Mouse (Mus musculus) right cerebral cortex, adult 18-20 months (tissue): ENCODE results near the gene Slamf8.

Experiments used
- DNase-seq: peaks from one replicate; pipeline ENCODE4 v3.0.0; 2022; ENCODE audit warnings: mixed read lengths

Gene Slamf8

GRCm38 (mm10) chr1:172593321-172593720, 3.0 kb upstream of the Slamf8 start:
- no peak for DNase-seq

GRCm38 (mm10) chr1:172585612-172586567, 4.5 kb downstream of the Slamf8 start:
- DNase-seq: no peak

GRCm38 (mm10) chr1:172585026-172585425, 5.3 kb downstream of the Slamf8 start:
- DNase-seq: no peak

DNA sequence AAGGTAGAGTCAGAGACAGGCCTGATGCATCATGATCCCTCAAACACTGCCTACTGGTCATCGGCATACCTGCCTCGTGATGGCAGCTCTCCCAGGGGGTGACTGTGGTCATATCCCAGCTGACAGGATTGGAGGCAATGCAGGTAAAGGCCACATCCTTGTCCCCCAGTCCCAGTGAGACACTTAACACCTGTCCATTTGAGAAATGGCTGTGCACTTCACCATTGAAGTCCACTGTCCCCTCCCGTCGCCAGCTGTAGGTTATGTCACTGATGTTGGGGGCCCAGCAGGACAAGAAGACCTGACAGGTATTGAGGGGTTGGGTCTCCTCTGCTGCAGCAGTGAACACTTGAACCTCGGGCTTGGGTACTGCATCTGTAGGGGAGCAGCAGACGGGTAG, 6.1 kb downstream of the Slamf8 start:
- no peak for DNase-seq

- no peak for DNase-seq
Observed at GRCm38 (mm10) chr1:172582436-172582835, 7.9 kb downstream of the Slamf8 start.

GRCm38 (mm10) chr1:172580116-172580515, 10.3 kb downstream of the Slamf8 start:
- DNase-seq: no peak

- no peak for DNase-seq
Observed at GRCm38 (mm10) chr1:172567758-172568157, 22.6 kb downstream of the Slamf8 start.

DNA sequence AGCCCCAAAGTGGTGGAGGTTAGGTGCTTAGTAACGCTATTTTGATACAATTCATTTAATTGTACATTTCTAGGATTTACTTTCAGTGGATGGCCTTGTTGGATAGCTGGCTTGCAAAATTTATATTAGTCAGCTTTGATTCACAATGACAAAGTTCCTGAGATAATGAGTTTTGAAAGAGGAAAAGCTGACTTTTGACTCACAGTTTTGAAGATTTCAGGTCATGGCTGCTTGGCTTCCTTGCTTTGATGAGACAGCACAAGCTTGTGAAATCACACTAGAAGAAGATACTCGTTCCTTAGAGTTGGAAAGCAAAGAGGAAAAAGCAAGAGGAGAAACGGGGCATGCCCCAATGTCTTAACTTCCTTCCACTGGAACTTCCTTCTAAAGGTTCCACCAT, 24.2 kb downstream of the Slamf8 start:
- DNase-seq: no peak

DNA sequence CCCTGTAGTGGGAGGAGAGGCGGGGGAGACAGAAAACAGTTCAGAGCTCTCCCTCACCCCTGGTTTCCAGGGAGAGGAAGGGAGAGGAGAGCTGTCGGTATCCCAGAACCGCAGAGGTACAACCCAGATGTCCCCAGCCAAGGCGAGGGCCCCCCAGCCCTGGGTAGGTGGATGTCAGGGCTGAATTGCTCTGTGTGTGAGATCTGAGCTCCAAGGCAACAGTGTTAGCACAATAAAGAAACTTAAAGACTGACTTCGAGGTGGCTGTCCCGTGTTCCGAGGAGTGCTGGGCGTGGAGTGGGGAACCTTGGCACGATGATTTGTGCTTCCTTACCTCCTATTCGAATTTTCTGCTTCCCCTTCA, 26.9 kb downstream of the Slamf8 start:
- DNase-seq: no peak

- peak; percentile 67 for DNase-seq
Observed at GRCm38 (mm10) chr1:172562641-172563464, 27.5 kb downstream of the Slamf8 start.

GRCm38 (mm10) chr1:172555638-172556037, 34.7 kb downstream of the Slamf8 start, which contains the start of gene Vsig8:
Gene Vsig8 (plus strand): TSS chr1:172555938.
- DNase-seq: no peak

DNA sequence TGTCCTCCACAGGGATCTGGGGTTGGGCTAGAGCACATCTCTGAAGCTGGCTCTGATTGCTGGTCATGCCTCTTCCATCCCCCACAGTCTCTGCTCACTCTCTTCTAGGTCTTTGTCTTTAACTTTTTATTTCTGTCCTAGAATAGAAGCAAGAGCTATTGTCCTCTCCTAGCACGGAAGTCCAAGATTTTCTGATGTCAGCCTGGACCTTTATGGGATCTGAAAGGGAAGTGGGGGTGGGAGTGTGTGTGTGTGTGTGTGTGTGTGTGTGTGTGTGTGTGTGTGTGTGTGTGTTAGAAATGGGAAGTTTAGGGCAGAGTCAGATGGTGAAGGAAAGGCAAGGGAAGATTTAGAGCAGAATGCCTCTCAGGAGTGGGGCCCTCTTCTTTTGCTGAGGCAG, 37.7 kb downstream of the Slamf8 start:
- no peak for DNase-seq

DNA sequence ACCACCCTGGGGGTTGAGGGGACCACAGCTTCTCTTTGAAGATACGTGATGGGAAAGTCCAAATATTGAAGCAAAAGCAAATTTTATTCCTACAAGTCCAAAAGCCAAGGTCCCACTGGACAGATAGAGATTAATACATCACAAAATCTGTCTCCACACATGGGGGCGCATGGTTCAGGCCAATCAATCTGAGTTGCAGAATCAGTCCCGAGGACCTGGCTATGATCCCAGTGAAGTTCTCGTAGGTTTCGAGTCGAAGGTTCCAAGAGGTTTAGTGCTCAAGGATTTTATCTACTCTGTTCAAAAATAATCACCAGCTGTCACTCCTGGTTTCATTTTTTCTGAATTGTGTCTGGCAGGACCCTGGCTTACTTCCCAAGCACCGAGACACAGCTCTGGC, 39.4 kb downstream of the Slamf8 start:
- no peak for DNase-seq

- peak; percentile 60 for DNase-seq
Observed at GRCm38 (mm10) chr1:172550551-172550951, 39.8 kb downstream of the Slamf8 start.

DNA sequence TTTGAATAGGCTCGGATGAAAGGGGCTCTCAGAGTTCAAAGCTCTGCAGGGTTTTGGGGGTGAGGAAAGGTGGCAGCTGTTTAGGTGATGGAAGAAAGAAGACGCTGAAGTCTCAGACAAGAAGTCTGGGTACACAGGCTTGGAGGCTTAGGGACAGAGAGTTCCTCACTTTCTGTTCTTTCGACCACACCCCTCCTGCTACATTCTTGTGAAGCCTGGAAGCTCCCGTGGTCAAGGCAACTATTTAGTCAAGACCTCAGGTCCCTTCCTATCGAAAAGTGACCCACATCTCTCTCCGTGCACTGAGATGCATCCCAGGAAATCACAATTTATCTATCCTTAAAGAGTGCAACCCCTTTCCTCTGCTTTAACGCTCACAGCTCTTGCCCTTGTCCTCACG, 40.7 kb downstream of the Slamf8 start:
- no peak for DNase-seq

DNA sequence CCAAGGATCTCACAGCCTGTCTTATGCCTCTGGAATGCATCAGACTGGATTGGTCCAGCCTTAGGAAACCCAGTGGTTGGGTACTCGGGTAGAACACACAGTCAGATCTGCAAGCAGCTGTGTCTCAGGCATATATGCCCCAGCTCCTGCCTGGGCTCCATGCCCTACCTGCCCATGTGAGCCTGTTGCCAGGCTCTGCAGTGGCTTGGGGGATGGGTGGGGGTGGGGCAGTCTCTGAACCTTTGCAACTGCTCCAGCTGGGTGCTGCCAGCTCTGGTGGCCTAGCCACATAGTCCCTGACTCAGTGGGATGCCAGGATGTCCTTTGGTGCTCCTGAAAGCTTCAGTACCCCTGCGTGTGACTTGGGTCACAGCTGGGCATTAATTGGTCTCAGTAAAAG, 41.1 kb downstream of the Slamf8 start:
- no peak for DNase-seq

- DNase-seq: no peak
Observed at GRCm38 (mm10) chr1:172548501-172548900, 41.9 kb downstream of the Slamf8 start.

- DNase-seq: no peak
Observed at GRCm38 (mm10) chr1:172546062-172546461, 44.3 kb downstream of the Slamf8 start.

- no peak for DNase-seq
Observed at GRCm38 (mm10) chr1:172540283-172540820, 50.0 kb downstream of the Slamf8 start.

DNA sequence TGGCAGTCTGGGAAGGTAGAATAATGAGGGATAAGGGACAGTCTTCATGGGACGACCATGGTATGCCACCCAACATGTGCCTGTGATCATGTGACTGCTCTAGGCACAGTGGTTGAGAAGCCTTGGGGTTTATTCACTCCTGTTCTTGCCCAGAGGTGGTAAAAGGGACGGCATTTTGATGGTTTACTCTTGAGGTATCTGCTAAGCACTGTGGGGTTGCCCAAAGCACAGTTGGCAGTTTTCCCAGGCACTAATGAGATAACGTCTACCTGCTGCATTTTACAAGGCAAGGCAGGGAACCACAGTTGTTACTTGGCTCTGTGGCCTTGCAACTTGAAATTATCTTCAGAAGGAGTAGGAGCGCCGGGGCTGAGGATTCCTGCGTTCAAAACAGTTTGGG, 50.5 kb downstream of the Slamf8 start:
- DNase-seq: no peak

- no peak for DNase-seq
Observed at GRCm38 (mm10) chr1:172535116-172535515, 55.3 kb downstream of the Slamf8 start.

- DNase-seq: no peak
Observed at GRCm38 (mm10) chr1:172532551-172532950, 57.8 kb downstream of the Slamf8 start.
